Comparison of ENCODE assay signal across 10 mouse cellular contexts in the genomic region with DNA sequence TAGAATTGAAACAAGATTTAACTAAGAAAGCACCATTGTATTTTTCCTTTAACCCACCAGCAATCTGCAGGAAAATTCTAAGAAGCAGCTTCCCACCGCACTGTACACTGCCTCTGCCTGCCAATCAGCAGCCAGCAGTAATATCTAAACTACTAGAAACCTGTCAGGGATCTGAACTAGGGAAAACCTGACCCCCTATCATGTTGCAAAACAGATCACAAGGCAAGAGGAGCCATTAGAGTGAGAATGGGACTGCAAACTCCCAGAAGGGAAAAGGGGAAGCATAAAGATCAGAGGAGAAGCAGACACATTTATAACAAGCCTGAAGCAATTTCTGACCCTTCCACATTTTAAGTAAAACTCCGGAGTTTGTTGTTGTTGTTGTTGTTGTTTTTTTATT. TPM values are rescaled to one million over a fixed set of nuclear protein-coding genes. Genes with fewer than 3 reads are reported as not detected.
DNase-seq lines count a peak whose midpoint lies in the region; ATAC-seq lines count a peak whose summit lies in the region.
"Had no signal": no experiment of that assay in that cellular context is flagged by ENCODE, and none has a peak within 500 bp of the region (broad histone marks: within the 10 kb centered on the region; RNA-seq: fewer than 3 reads in every experiment).

No protein-coding gene starts in this region.

- no peaks in the 10 kb centered on the region for H3K9me3 ChIP-seq in heart, embryonic 10.5 days
- H3K9me3 ChIP-seq in lung, embryonic 16.5 days (ENCODE audit: control insufficient read depth, low read length) = no peaks in the 10 kb centered on the region
- no peaks in the 10 kb centered on the region for H3K9me3 ChIP-seq in intestine, embryonic 16.5 days (ENCODE audit: control insufficient read depth, low read length)
- no peaks in the 10 kb centered on the region for H3K9me3 ChIP-seq in stomach, embryonic 16.5 days (replicated peaks; ENCODE audit: control insufficient read depth, low read length)

- no peak overlapping the region for H3K9ac ChIP-seq in lung, embryonic 16.5 days (ENCODE audit: low read length)
- no peak overlapping the region; the same call in 1 of the 2 replicates for H3K9ac ChIP-seq in intestine, embryonic 16.5 days (ENCODE audit: low read depth, low read length)
- H3K9ac ChIP-seq in stomach, embryonic 16.5 days (ENCODE audit: low read length) = no peak overlapping the region

- H3K27ac ChIP-seq in heart, embryonic 10.5 days = peak overlapping the region; percentile 90
- 0 out of 2 replicates have a peak overlapping the region, but pooled peaks have one; percentile 5 for H3K27ac ChIP-seq in lung, embryonic 16.5 days (ENCODE audit: low read length)
- no peak overlapping the region for H3K27ac ChIP-seq in intestine, embryonic 16.5 days (ENCODE audit: low read length)
- H3K27ac ChIP-seq in stomach, embryonic 16.5 days (ENCODE audit: low read length) = no peak overlapping the region

- H3K4me2 ChIP-seq in lung, embryonic 16.5 days (ENCODE audit: low read depth, low read length) = peak overlapping the region; percentile 44
- H3K4me2 ChIP-seq in intestine, embryonic 16.5 days (ENCODE audit: low read depth, low read length) = peak overlapping the region; percentile 48
- peak overlapping the region; percentile 33; the same call in 1 of the 2 replicates for H3K4me2 ChIP-seq in stomach, embryonic 16.5 days (ENCODE audit: low read depth, low read length)

- no peak for DNase-seq in heart, embryonic 10.5 days (ENCODE audit: low spot score)
- no peak for DNase-seq in heart, adult 9 months (ENCODE audit: low spot score in 2 of 2)
- DNase-seq in lung, postnatal 10 days = no peak
- no peak for DNase-seq in yolk sac, embryonic 10.5 days (ENCODE audit: low spot score)
- no peak for DNase-seq in cerebellum, postnatal 25 days
- DNase-seq: lung, adult 2 months had no signal

- H3K4me3 ChIP-seq in heart, embryonic 10.5 days = peak overlapping the region; percentile 71
- H3K4me3 ChIP-seq in lung, embryonic 16.5 days (ENCODE audit: low read length) = peak overlapping the region; percentile 31
- peak overlapping the region; percentile 31; the same call in 1 of the 2 replicates for H3K4me3 ChIP-seq in intestine, embryonic 16.5 days (ENCODE audit: low read length)
- no peak overlapping the region; the same call in 1 of the 2 replicates for H3K4me3 ChIP-seq in stomach, embryonic 16.5 days (replicated peaks; ENCODE audit: low read length)

- H3K27me3 ChIP-seq in heart, embryonic 10.5 days (ENCODE audit: insufficient read depth, poor library complexity, severe bottlenecking) = no peaks in the 10 kb centered on the region
- H3K27me3 ChIP-seq in lung, embryonic 16.5 days (ENCODE audit: control insufficient read depth, insufficient read depth, low read depth, low read length) = no peaks in the 10 kb centered on the region
- H3K27me3 ChIP-seq in intestine, embryonic 16.5 days (replicated peaks; ENCODE audit: control insufficient read depth, insufficient read depth, low read length) = no peaks in the 10 kb centered on the region
- no peaks in the 10 kb centered on the region for H3K27me3 ChIP-seq in stomach, embryonic 16.5 days (ENCODE audit: control insufficient read depth, insufficient read depth, low read length)

- no peak for ATAC-seq in lung, embryonic 16.5 days (ENCODE audit: low read depth)
- ATAC-seq in intestine, embryonic 16.5 days = no peak
- no peak for ATAC-seq in stomach, embryonic 16.5 days (ENCODE audit: insufficient read depth, low FRiP score)

- no peaks in the 10 kb centered on the region for H3K36me3 ChIP-seq in heart, embryonic 10.5 days
- H3K36me3 ChIP-seq in lung, embryonic 16.5 days (ENCODE audit: control insufficient read depth, insufficient read depth, low read length) = no peaks in the 10 kb centered on the region
- H3K36me3 ChIP-seq in intestine, embryonic 16.5 days (ENCODE audit: control insufficient read depth, insufficient read depth, low read length) = no peaks in the 10 kb centered on the region
- no peaks in the 10 kb centered on the region for H3K36me3 ChIP-seq in stomach, embryonic 16.5 days (ENCODE audit: control insufficient read depth, insufficient read depth, low read length)

- peaks cover 25% of the 10 kb centered on the region; the same call in 1 of the 2 replicates for H3K4me1 ChIP-seq in heart, embryonic 10.5 days
- peaks cover 16% of the 10 kb centered on the region; the same call in 1 of the 2 replicates for H3K4me1 ChIP-seq in lung, embryonic 16.5 days (replicated peaks; ENCODE audit: control insufficient read depth, insufficient read depth, low read length)
- H3K4me1 ChIP-seq in intestine, embryonic 16.5 days (ENCODE audit: control insufficient read depth, insufficient read depth, low read length) = peaks cover 13% of the 10 kb centered on the region
- H3K4me1 ChIP-seq in stomach, embryonic 16.5 days (ENCODE audit: control insufficient read depth, insufficient read depth, low read length) = peaks cover 12% of the 10 kb centered on the region

- 27% methylated on average over 2 of the region's 2 CpGs for WGBS in heart, embryonic 10.5 days
- 28% methylated on average over 2 of the region's 2 CpGs for WGBS in lung, embryonic 16.5 days
- WGBS in intestine, embryonic 16.5 days = 47% methylated on average over 2 of the region's 2 CpGs
- WGBS in stomach, embryonic 16.5 days = 35% methylated on average over 2 of the region's 2 CpGs

RNA-seq across cellular contexts. Expression of a gene that starts 2.0 kb away (rescaled TPM):
- polyA plus RNA-seq in heart, embryonic 10.5 days (2016; fragmentation: Nextera tagmentation; extraction: Ambion mirVana) = 16.5 and 21.2 TPM in 2 replicates
- polyA plus RNA-seq in lung, embryonic 16.5 days (2015; fragmentation: Nextera tagmentation; extraction: Ambion mirVana) = 8.0 and 9.9 TPM in 2 replicates
- 11.3 and 12.1 TPM in 2 replicates for polyA plus RNA-seq in intestine, embryonic 16.5 days (2015; fragmentation: Nextera tagmentation; extraction: Ambion mirVana)
- polyA plus RNA-seq in stomach, embryonic 16.5 days (2015; fragmentation: Nextera tagmentation; extraction: Ambion mirVana) = 4.4 and 5.5 TPM in 2 replicates
- polyA plus RNA-seq: C2C12 had no signal

Comparison
In these comparisons a context has a peak if more than half of its experiments do, and no peak if none do; other contexts are left out.
1. H3K27ac ChIP-seq: peak in heart, embryonic 10.5 days (single experiment) and lung, embryonic 16.5 days (single experiment); none in intestine, embryonic 16.5 days (single experiment) and stomach, embryonic 16.5 days (single experiment).
2. Peak in every context shown above with its lines, with median percentiles within 50 percentile points of each other: H3K4me2 ChIP-seq.